Mouse (Mus musculus) lung, adult 2 months (tissue): ENCODE data around the gene Wdr72.

ENCODE experiments used
- CTCF ChIP-seq: fragments of 200-500 bp; IDR thresholded peaks from 2 replicates; pipeline ENCODE4 v1.5.1; 2011; ENCODE audit warnings: mild to moderate bottlenecking, low read length, control low read depth; ENCODE audit not compliant: insufficient read depth
- POLR2A ChIP-seq: fragments of 200-500 bp; IDR thresholded peaks from 2 replicates; pipeline ENCODE4 v1.6.1; 2011; ENCODE audit warnings: low read depth, mild to moderate bottlenecking, control low read depth, low read length, borderline replicate concordance; ENCODE audit errors: extremely low read depth

GRCm38 (mm10) chr9:74102615-74103014 lies 7.5 kb upstream of the Wdr72 start:
- TF ChIP-seq CTCF (no peak), POLR2A (no peak)
